Mouse (Mus musculus) stomach, postnatal 0 days (tissue): ENCODE data around the gene Il1r1.

Experiments
- CTCF ChIP-seq: IDR thresholded peaks from 2 replicates; pipeline ENCODE4 v1.5.1; 2016; ENCODE audit warnings: antibody characterized with exemption, low read depth, mild to moderate bottlenecking, moderate library complexity
- EP300 ChIP-seq: optimal IDR thresholded peaks from 2 replicates; pipeline ENCODE3; 2016; ENCODE audit warnings: antibody characterized with exemption

GRCm38 (mm10) chr1:40213337-40214159 lies 11.3 kb upstream of the Il1r1 start:
- TF ChIP-seq CTCF (no peak), EP300 (no peak)
